In the genomic region with DNA sequence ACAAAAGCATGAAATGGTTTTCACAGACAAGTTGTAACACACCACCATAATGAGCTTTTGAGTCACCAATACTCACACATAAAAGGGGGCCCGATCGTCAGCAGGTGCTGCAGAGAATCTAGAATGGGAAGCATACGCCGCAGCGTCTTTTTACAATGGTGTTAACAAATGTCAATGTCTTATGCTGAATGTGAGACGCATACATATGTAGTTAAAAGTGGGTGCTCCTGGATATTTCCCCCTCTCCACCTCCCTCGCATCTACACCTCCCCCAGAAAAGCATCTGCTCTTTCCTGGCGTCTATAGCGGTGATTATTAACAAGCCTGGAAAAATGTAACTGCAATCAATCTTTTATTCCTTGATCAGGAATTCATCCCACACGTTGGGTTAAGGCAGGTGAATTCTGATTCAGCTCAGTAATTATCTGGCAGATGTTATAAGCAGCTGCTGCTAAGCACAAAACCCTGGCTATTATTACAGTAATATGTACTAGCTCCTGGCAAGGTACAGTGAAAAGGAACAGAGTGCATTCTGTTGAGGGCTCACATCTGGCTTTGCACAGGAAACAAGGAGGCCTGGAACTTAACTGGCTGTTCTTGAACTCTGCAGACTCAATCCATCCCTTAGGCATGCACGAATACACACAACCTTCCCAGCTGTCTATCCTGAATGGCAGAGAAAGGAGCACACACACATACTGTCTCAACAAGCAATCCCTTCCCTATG, we compare ENCODE assay signal across 9 mouse cellular contexts.
DNase-seq lines count a peak whose midpoint lies in the region; ATAC-seq lines count a peak whose summit lies in the region.
"Had no signal": no experiment of that assay in that cellular context is flagged by ENCODE, and none has a peak within 500 bp of the region (broad histone marks: within the 10 kb centered on the region; RNA-seq: fewer than 3 reads in every experiment).

No protein-coding gene starts in this region.

- no peak for ATAC-seq in erythroblast, adult 5-6 weeks (replicated peaks; ENCODE audit: low FRiP score, poor library complexity, severe bottlenecking)
- ATAC-seq: liver, embryonic 12.5 days had no signal

- DNase-seq in left cerebral cortex, adult 11 months (ENCODE audit: low spot score), result peak; percentile 37
- DNase-seq in left cerebral cortex, postnatal 4 days, result no peak
- DNase-seq in frontal cortex, postnatal 36 days (ENCODE audit: low spot score in 2 of 2), result peak; percentile 43 to 61
- DNase-seq in left cerebral cortex, adult 8-10 months (ENCODE audit: low spot score in 2 of 2), result peak; percentile 28 to 70
- DNase-seq in right cerebral cortex, postnatal 36 days (ENCODE audit: low spot score in 2 of 2), result peak; percentile 47 to 60
- no peak for DNase-seq in urinary bladder, postnatal 10 days (ENCODE audit: low spot score)
- DNase-seq in thymus, postnatal 10 days (ENCODE audit: low spot score in 2 of 2), result no peak

- intact Hi-C loops in left cerebral cortex, postnatal 4 days (cut with DNase I), result no loop called here

Comparison
In these comparisons a context has a peak if more than half of its experiments do, and no peak if none do; other contexts are left out.
1. DNase-seq: peak in left cerebral cortex, adult 11 months (single experiment), frontal cortex, postnatal 36 days (2 of 2), left cerebral cortex, adult 8-10 months (2 of 2) and right cerebral cortex, postnatal 36 days (2 of 2); none in left cerebral cortex, postnatal 4 days (single experiment), urinary bladder, postnatal 10 days (single experiment) and thymus, postnatal 10 days (0 of 2).